Mouse (Mus musculus): ENCODE data around the gene Gm15557. TPM values are rescaled to one million over a fixed set of nuclear protein-coding genes. Genes with fewer than 3 reads are reported as not detected.
"Not testable (repeated sequence)": the region's sequence is repeated elsewhere in the genome, so short reads cannot be mapped to it uniquely, and the experiment has no call there.

Gm15557 gene
- not detected in 2 replicates for polyA plus RNA-seq (2011; ENCODE audit: insufficient read length, low read depth, missing spikeins)

GRCm38 (mm10) chr2:155940681-155941080 lies at the start of gene Gm15557:
Gene Gm15557, plus strand, starts transcription at chr2:155940728.
- Histone ChIP-seq H3K27ac (ENCODE audit: insufficient read depth, low read length) (no peak within 1 kb of the TSS), H3K4me1 (ENCODE audit: control insufficient read depth, insufficient read depth, low read length) (no peaks in the 10 kb centered on the region), H3K4me3 (ENCODE audit: insufficient read depth, low read length) (no peak within 1 kb of the TSS)
- TF ChIP-seq POLR2A (IDR thresholded peaks at IDR 0.05; ENCODE audit: low read depth, low read length) (no peak), CTCF (IDR thresholded peaks at IDR 0.05; ENCODE audit: borderline replicate concordance, insufficient read depth, low read length) (no peak)

GRCm38 (mm10) chr2:155894307-155895045 lies 46.1 kb upstream of the Gm15557 start:
- Histone ChIP-seq H3K27ac (ENCODE audit: insufficient read depth, low read length) (no peak overlapping the region), H3K4me3 (ENCODE audit: insufficient read depth, low read length) (no peak overlapping the region), H3K4me1 (ENCODE audit: control insufficient read depth, insufficient read depth, low read length) (no peaks in the 10 kb centered on the region)
- TF ChIP-seq CTCF (IDR thresholded peaks at IDR 0.05; ENCODE audit: borderline replicate concordance, insufficient read depth, low read length): no peak
- TF ChIP-seq POLR2A (IDR thresholded peaks at IDR 0.05; ENCODE audit: low read depth, low read length): no peak

- no peaks in the 10 kb centered on the region for H3K4me1 ChIP-seq (ENCODE audit: control insufficient read depth, insufficient read depth, low read length)
- H3K27ac ChIP-seq (ENCODE audit: insufficient read depth, low read length): no peak overlapping the region
- no peak overlapping the region for H3K4me3 ChIP-seq (ENCODE audit: insufficient read depth, low read length)
- TF ChIP-seq CTCF (IDR thresholded peaks at IDR 0.05; ENCODE audit: borderline replicate concordance, insufficient read depth, low read length): no peak
- no peak for TF ChIP-seq POLR2A (IDR thresholded peaks at IDR 0.05; ENCODE audit: low read depth, low read length)
These were observed 45.3 kb upstream of the Gm15557 start for GRCm38 (mm10) chr2:155895046-155895735.

- Histone ChIP-seq H3K4me3 (ENCODE audit: insufficient read depth, low read length) (no peak overlapping the region), H3K27ac (ENCODE audit: insufficient read depth, low read length) (no peak overlapping the region), H3K4me1 (ENCODE audit: control insufficient read depth, insufficient read depth, low read length) (no peaks in the 10 kb centered on the region)
- TF ChIP-seq POLR2A (IDR thresholded peaks at IDR 0.05; ENCODE audit: low read depth, low read length): no peak
- TF ChIP-seq CTCF (IDR thresholded peaks at IDR 0.05; ENCODE audit: borderline replicate concordance, insufficient read depth, low read length): no peak
These were observed 37.4 kb upstream of the Gm15557 start for GRCm38 (mm10) chr2:155902989-155903631.

GRCm38 (mm10) chr2:155903632-155904008 lies 36.9 kb upstream of the Gm15557 start:
- Histone ChIP-seq H3K27ac (ENCODE audit: insufficient read depth, low read length) (no peak overlapping the region), H3K4me1 (ENCODE audit: control insufficient read depth, insufficient read depth, low read length) (no peaks in the 10 kb centered on the region), H3K4me3 (ENCODE audit: insufficient read depth, low read length) (no peak overlapping the region)
- TF ChIP-seq CTCF (IDR thresholded peaks at IDR 0.05; ENCODE audit: borderline replicate concordance, insufficient read depth, low read length) (no peak), POLR2A (IDR thresholded peaks at IDR 0.05; ENCODE audit: low read depth, low read length) (no peak)

GRCm38 (mm10) chr2:155914684-155915083 lies 25.8 kb upstream of the Gm15557 start:
- no peak overlapping the region for H3K27ac ChIP-seq (ENCODE audit: insufficient read depth, low read length)
- H3K4me3 ChIP-seq (ENCODE audit: insufficient read depth, low read length): no peak overlapping the region
- no peaks in the 10 kb centered on the region for H3K4me1 ChIP-seq (ENCODE audit: control insufficient read depth, insufficient read depth, low read length)
- no peak for TF ChIP-seq POLR2A (IDR thresholded peaks at IDR 0.05; ENCODE audit: low read depth, low read length)
- no peak for TF ChIP-seq CTCF (IDR thresholded peaks at IDR 0.05; ENCODE audit: borderline replicate concordance, insufficient read depth, low read length)

GRCm38 (mm10) chr2:155923143-155923542 lies 17.4 kb upstream of the Gm15557 start:
- H3K4me1 ChIP-seq (ENCODE audit: control insufficient read depth, insufficient read depth, low read length): no peaks in the 10 kb centered on the region
- TF ChIP-seq CTCF (IDR thresholded peaks at IDR 0.05; ENCODE audit: borderline replicate concordance, insufficient read depth, low read length) (no peak), POLR2A (IDR thresholded peaks at IDR 0.05; ENCODE audit: low read depth, low read length) (no peak)
- H3K27ac ChIP-seq (ENCODE audit: insufficient read depth, low read length): no peak overlapping the region
- no peak overlapping the region for H3K4me3 ChIP-seq (ENCODE audit: insufficient read depth, low read length)

GRCm38 (mm10) chr2:155925213-155925612 lies 15.3 kb upstream of the Gm15557 start:
- not testable (repeated sequence) for H3K27ac ChIP-seq (ENCODE audit: insufficient read depth, low read length); H3K4me1 ChIP-seq (ENCODE audit: control insufficient read depth, insufficient read depth, low read length); H3K4me3 ChIP-seq (ENCODE audit: insufficient read depth, low read length)

- Histone ChIP-seq H3K4me3 (ENCODE audit: insufficient read depth, low read length) (peak overlapping the region; percentile 59), H3K4me1 (ENCODE audit: control insufficient read depth, insufficient read depth, low read length) (peaks cover 10% of the 10 kb centered on the region), H3K27ac (ENCODE audit: insufficient read depth, low read length) (no peak overlapping the region)
- TF ChIP-seq CTCF (IDR thresholded peaks at IDR 0.05; ENCODE audit: borderline replicate concordance, insufficient read depth, low read length) (no peak), POLR2A (IDR thresholded peaks at IDR 0.05; ENCODE audit: low read depth, low read length) (no peak)
These were observed 11.7 kb upstream of the Gm15557 start for GRCm38 (mm10) chr2:155928711-155929345.

Data from embryonic fibroblast, embryonic 13.5 days (primary cell).